Mouse (Mus musculus) erythroblast, embryonic 14.5 days (primary cell): ENCODE measurements at regions not wholly inside any gene's neighbourhood (a gene's known extent, or its start where the extent isn't known, plus 50 kb on each side); places are given as distances from the start of the nearest gene placed in this dataset.

ENCODE experiments used
- GATA1 ChIP-seq: IDR thresholded peaks from 2 replicates; pipeline ENCODE4 v1.6.1; 2012; ENCODE audit warnings: low read length, inconsistent platforms, mixed read lengths
- TAL1 ChIP-seq: IDR thresholded peaks from 3 replicates; pipeline ENCODE4 v1.6.1; 2012; ENCODE audit warnings: low read length, inconsistent platforms, mixed read lengths

GRCm38 (mm10) chr14:120730226-120730625 is 180.8 kb upstream of the Ipo5 start:
- no peak for TF ChIP-seq GATA1
- no peak for TF ChIP-seq TAL1
